Mouse (Mus musculus): ENCODE results near the gene Slc6a9.

Slc6a9 gene

GRCm38 (mm10) chr4:117840821-117841220 is 6.5 kb downstream of the Slc6a9 start:
- DNase-seq (ENCODE audit: low spot score in 2 of 2), result no peak

DNA sequence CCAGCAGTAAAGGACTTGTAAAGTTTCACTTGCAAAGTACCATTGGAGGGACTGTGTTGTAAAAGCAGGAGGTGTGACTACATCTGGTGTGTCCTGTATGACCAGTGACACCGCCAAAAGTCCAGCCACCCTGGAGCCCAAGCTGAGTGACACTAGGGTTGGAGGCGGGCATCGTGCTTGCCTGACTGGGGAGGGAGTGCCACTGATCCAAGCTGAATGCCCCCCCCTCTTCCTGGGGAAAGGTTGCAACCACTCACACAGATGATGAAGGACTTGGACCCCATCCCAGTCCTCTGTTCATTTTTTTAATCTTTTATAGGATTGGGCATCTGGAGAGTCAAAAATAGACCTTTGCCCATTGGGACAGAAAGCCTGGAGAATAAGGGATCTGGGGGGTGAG is 7.3 kb downstream of the Slc6a9 start:
- DNase-seq (ENCODE audit: low spot score in 2 of 2), result no peak

DNA sequence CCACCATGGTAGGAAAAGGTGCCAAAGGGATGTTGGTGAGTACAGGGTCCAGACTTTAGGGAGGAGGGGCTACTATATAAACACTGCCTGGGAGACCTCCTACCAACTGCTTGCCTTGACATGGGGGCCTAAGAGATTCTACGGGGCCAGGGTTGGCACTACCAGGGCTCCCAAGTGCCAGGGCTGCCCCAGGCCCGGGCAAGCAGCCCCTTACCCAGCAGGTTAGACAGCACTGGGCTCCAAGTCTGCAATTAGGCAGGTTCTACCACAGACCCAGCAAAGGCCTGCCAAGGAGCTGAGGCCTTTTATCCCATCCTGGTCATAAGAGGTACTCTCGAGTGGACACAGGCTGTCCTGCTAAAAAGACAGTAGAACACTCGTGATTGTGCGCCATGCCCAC is 8.8 kb downstream of the Slc6a9 start:
- no peak for DNase-seq (ENCODE audit: low spot score in 2 of 2)

DNA sequence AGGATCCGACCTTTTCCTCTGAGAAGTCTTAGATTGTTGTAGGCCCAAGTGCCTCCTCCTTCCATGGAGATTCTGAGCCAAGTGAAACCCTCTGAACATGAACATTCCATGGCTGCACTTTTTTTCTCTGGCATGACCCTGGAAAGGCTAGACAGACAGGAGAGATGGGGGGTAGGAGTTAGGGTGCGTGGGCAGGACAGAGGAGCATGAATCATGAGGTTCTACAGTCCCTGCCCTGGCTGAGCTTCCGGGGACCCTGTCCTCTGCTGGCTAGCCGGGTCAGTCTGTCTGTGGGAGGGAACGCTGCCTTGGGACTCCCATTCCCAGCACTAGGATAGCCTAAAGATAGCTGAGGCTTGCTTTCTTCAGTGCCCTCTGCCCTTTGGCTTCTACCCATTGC is 10.2 kb downstream of the Slc6a9 start:
- no peak for DNase-seq (ENCODE audit: low spot score in 2 of 2)

DNA sequence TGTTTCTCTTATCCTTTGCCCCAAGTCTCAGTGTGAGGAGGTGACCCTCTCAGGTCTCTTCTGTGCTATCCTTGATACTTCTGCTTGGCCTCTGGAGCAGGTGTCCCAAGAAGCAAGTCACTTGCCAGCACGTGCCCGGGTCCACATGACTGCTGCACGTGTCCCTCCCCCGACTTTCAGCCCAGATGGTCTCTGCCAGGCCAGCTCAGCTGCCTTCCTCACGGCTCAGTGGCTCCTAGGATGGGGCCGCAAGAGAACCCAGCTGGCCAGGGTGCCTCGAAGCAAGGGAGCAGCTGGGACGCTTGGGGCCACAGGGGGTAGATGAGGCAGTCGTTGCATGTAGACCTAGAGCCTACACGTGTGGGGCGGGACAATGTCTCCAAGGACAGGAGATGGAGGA is 11.0 kb downstream of the Slc6a9 start:
- peak in 1 of 2 experiments; percentile 44 for DNase-seq (ENCODE audit: low spot score in 2 of 2)

DNA sequence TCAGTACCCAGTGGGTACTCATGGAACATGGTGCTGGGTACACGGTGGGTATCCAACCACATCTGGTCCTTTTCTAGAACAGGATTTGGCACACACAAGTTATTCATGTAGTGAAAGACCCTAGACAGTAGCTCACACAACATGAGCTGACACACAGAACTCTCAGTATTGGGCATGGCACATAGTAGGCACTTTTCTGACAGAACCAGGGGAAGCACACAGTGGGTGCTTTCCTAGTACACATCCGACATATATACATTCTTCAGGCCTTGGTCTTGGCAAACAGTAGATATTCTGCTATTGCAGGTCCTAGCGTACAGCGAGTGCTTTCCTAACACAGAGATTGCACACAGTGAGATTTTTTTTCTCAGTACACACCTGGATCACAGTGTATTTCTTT is 12.0 kb downstream of the Slc6a9 start:
- no peak for DNase-seq (ENCODE audit: low spot score in 2 of 2)

DNA sequence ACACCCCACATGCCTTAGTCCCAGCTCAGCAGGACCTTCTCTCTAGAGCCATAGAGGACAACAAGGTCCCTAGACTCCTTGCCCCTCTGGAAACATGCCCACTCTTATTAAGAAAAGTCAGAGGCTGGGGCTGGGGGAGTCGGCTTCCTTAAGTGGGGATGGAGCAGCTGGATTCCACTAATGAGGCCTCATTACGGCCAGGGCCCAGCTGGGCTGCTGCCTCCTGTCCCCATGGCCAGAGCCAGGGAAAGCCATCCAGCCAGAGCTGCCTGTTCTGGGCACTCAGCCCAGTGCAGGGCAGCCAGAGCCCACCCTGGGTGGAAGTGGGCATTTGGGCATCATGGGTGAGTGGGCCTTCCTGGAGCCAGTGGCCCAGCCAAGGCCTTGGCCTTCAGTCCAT is 12.7 kb downstream of the Slc6a9 start:
- peak in 1 of 2 experiments; percentile 70 for DNase-seq (ENCODE audit: low spot score in 2 of 2)

DNA sequence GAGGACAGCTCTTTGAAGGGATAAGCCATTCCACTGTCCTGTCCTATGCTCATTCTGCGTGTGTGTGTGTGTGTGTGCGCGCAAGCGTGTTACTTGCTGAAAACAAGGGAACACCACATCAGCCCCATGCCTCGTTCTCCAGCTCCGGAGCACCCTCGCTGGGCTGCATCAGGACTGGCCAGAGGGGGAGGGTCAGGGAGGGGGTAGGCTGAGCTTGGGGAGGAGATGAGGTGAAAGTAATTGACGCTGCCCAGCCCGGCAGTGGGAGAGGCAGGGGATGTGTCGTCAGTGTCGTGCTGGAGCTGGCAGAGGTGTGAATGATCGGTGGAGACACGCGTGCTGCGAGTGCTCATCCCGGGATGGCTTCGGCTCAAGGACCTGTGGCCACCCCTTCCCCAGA is 14.8 kb downstream of the Slc6a9 start:
- DNase-seq (ENCODE audit: low spot score in 2 of 2), result no peak

- DNase-seq (ENCODE audit: low spot score in 2 of 2), result no peak
Measured at GRCm38 (mm10) chr4:117849506-117849905, 15.2 kb downstream of the Slc6a9 start.

DNA sequence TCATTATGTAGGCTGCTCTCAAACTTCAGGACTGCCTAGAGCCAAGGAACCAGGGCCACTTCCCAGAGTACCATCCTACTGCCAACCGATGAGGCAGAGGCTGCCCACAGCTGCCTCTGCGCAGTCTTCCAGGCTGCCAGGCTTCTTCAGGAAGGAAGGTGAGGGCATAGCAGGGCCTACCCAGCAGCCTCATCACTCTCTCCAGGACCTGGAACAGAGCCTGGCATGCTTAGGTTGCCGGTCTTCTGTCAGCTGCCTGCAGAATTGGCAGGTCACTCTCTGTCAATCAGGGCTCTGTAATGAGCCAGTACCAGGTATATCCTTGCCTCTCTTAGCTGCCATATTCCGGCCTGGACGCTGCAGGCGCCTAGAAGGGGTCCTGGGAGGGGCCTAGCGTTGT is 15.9 kb downstream of the Slc6a9 start:
- DNase-seq (ENCODE audit: low spot score in 2 of 2), result no peak

DNA sequence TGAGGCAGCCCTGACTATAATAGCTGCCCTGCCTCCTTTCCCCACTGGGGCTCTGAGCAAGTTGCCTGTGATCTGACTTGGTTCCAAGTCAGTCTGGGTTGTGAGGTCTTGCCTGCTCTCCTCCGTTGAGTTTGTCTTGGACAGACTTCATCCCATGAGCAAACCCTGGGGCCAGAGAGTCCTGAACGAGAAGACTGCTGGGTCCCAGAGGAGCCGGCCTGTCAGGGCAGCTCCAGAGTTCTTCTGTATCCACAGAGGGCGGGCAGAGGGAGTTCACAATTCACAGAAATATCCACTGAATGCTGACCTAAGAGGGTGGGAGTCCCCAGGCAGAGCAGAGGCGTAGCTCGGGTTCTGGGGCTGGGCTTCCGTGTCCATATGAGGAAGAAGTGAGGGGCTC is 16.6 kb downstream of the Slc6a9 start:
- no peak for DNase-seq (ENCODE audit: low spot score in 2 of 2)

DNA sequence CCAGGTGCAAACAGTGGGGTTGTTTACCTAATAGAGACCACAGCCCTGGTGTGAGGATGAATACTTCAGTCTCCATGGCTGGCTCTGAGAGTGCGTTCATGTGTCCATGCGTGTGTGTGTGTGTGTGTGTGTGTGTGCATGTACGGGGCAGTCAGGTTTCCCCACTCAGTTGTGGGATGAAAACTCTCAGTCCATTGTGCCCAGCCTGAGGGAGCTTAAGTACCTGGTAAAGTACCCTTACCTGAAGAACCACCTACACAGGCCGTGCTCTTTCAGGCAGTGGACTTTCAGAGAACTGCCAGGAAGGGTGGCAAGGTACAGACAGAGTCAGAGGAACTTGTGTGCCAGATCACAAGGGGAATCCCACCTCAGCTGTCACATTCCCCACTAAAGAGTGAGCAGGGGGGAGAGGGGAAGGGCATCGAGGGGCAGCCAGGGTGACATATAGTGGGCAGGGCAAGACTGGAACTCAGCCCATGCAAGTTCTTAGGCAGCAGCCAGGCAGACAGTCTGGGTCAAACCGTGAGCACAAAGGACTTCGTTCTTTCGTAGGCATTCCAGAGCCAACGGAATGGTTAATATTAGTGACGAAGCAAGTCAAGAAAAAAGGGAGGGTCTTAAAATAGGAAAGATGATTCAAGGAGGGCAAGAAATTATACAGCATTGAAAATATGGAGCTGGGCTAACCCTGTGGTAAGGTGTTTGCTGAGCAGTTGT is 18.0 kb downstream of the Slc6a9 start:
- no peak for DNase-seq (ENCODE audit: low spot score in 2 of 2)

DNA sequence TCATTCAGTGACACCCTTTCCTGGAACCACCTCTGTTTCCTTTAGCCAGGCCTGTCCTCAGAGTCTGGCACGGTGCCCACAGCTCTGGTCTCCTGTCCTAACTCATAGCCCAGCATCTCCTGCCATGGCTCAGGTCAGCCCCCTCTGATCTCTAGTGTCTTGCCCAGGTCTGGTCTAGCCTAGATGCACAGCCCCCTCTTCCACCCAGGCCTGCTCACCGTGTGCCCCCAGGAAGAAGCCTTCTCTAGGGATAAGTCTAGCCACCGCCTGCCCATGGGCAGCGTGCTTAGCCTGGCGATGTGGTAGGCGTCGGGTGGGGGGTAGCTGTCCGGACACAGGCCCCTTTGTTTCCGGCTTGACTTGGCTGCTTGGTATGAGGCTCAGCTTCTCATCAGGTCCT is 20.8 kb downstream of the Slc6a9 start:
- peak in 1 of 2 experiments; percentile 47 for DNase-seq (ENCODE audit: low spot score in 2 of 2)

GRCm38 (mm10) chr4:117858794-117859193 is 24.5 kb downstream of the Slc6a9 start:
- DNase-seq (ENCODE audit: low spot score in 2 of 2), result peak in 1 of 2 experiments; percentile 66

GRCm38 (mm10) chr4:117860570-117860969 is 26.3 kb downstream of the Slc6a9 start:
- no peak for DNase-seq (ENCODE audit: low spot score in 2 of 2)

DNA sequence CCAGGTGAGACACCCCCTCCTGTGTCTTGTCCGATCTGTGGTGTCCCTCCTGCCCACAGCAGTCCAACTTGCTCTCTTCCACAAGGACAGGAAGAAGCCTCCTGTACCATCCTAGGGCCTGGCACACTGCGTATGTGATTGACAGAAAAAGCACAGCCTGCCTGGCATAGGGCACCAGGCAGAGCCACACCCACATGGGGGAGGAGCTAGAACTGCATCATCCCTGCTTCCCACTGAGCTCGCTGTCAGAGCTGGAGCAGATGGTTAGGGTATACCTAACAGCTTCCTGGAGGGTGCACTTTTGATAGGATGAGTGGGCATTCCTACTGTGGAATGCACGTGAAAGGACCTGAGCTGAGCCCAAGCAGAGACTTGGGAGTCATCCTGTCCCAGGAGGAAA is 28.5 kb downstream of the Slc6a9 start:
- no peak for DNase-seq (ENCODE audit: low spot score in 2 of 2)

DNA sequence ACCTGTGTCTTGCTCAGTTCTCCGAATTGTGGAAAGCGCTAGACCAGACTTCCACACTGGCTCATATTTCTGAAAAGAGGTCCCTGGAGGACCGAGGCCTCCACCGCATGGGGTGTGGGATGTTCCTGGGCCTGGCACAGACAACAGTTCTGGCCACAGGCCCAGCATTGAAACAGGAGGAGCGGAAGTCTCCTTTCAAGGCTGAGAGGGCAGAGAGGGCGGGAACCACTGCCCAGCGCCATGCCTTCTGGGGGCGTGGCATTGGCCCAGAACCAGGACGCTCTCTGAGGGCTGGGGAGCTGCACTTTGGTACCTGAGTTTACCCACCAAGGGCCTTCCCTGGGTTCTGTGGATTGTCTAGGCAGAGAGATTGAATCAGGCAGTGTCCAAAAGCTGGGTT is 31.8 kb downstream of the Slc6a9 start:
- DNase-seq (ENCODE audit: low spot score in 2 of 2), result peak in 1 of 2 experiments; percentile 53

DNA sequence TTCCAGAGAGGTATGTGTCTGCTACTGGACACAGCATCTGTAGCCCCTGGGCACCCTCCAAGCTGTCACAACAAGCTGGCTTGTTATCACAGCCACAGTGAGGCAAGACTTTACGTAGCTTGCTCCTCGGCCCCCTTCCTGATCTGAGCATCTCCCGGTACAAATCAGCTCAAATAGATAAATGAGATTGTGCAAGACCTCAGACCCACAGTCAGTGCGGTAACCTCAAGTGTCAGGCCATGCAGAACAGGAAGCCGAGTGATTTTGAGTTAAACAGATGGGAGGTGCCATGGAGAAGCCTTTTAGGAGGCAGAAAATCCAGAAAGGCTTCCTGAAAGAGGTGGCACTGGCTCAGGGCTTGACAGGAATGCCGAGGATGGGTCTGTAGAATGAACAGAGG is 32.7 kb downstream of the Slc6a9 start:
- DNase-seq (ENCODE audit: low spot score in 2 of 2), result no peak

DNA sequence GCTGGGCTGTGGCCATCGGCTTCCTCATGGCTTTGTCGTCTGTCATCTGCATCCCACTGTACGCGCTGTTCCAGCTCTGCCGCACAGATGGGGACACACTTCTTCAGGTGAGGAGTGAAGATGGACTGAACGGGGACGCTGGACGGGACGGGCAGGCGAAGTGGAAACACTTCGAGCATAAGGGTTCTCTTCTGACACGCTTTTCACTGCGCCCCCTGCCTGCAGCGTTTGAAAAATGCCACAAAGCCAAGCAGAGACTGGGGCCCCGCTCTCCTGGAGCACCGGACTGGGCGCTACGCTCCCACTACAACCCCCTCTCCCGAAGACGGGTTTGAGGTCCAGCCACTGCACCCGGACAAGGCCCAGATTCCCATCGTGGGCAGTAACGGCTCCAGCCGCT is 33.5 kb downstream of the Slc6a9 start:
- peak; percentile 56 to 70 for DNase-seq (ENCODE audit: low spot score in 2 of 2)

DNA sequence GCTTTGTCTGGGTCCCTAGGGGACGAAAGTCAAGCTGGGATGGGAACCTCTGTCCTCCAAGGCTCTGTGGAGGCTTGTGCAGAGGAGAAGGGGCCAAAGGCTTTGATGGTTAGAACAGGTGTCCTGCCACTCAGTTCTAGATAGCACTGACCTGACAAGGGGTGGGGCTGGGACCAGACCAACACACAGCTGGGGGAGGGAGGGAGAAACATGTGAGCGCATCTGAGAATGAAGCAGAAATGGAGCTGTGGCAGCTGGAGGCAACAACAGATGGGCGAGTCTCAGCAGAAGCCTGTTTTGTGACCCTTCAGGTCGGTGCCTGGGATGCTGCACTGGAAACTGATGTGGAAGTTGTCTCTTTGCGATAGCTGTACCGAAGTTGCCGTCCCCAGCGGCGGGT is 35.0 kb downstream of the Slc6a9 start:
- no peak for DNase-seq (ENCODE audit: low spot score in 2 of 2)

DNA sequence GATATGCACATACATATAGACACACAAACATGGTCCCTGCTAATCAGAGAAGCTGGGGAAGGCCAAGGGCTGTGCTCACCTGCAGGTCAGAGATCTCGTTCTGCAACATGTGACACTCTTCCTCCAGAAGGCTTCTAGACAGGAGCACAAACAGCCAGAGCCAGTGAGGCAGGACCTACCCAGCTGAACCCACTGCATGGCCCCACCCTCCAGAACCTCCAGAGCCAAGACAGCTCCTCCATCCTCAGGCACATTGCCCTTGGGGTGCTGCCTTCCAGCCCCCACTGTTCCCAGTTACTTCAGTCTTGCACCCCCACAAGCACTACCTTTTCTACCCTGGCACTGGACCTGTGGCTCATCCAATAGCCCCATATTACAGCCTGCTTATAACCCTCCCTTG is 36.1 kb downstream of the Slc6a9 start:
- DNase-seq (ENCODE audit: low spot score in 2 of 2), result no peak

DNA sequence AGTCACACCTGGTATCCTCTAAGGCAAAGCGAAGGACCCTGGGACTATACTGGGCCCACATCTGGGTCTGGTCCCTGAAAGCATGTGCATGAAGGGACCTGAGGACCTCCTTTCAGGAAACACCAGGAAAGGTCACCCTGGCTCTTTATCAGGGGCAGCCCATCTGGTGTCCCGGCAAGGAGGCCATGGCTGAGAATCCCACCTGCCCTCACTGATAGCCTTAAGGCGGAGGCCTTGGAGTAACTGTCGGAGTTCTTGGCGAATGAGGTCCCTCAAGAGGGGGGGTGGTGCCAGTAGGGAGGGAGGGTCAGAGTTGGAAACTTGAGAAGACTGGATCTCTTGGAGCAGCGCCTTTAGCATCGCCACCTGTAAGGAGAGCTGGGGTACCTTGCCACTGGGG is 37.5 kb downstream of the Slc6a9 start:
- no peak for DNase-seq (ENCODE audit: low spot score in 2 of 2)

GRCm38 (mm10) chr4:117872471-117872886 is 38.2 kb downstream of the Slc6a9 start, which contains the start of gene Ccdc24:
Gene Ccdc24 (minus strand): TSS chr4:117872557.
- DNase-seq (ENCODE audit: low spot score in 2 of 2), result no peak

- DNase-seq (ENCODE audit: low spot score in 2 of 2), result no peak
Measured at GRCm38 (mm10) chr4:117873615-117874014, 39.3 kb downstream of the Slc6a9 start.

Measured in cerebellum, postnatal 4 days (tissue).